Mouse (Mus musculus): ENCODE results near the gene Ifna16.
A peak's percentile ranks its signal among the peaks of the same experiment; 100 is the strongest.

Ifna16 gene

GRCm38 (mm10) chr4:88641077-88641831 is 35.5 kb downstream of the Ifna16 start:
- peak; percentile 90 for DNase-seq

GRCm38 (mm10) chr4:88640704-88641076 is 36.0 kb downstream of the Ifna16 start:
- no peak for DNase-seq

GRCm38 (mm10) chr4:88634311-88634710 is 42.4 kb downstream of the Ifna16 start, which contains the start of gene C87499:
C87499 (minus strand) TSS chr4:88634411.
- DNase-seq, result no peak

Measured in thymus, postnatal 25 days (tissue).